Mouse (Mus musculus): ENCODE measurements around the gene Afm. TPM values are rescaled to one million over a fixed set of nuclear protein-coding genes. Genes with fewer than 3 reads are reported as not detected.

Afm gene
- polyA plus RNA-seq, 1 experiment, result not detected

Other genes starting within 250 kb of the Afm start
- gene Ankrd17, start 152.4 kb upstream of the Afm start, polyA plus RNA-seq (2012; ENCODE audit: insufficient read depth, insufficient read length, missing spikeins), result 28.7 and 31.2 TPM in 2 replicates
- 0.88 and 1.6 TPM in 2 replicates for gene Gm9958, start 151.7 kb upstream of the Afm start, polyA plus RNA-seq (2012; ENCODE audit: insufficient read depth, insufficient read length, missing spikeins)
- 5.0 and 25.8 TPM in 2 replicates for gene Alb, start 58.0 kb upstream of the Afm start, polyA plus RNA-seq (2012; ENCODE audit: insufficient read depth, insufficient read length, missing spikeins)
- gene Afp, start 28.2 kb upstream of the Afm start, polyA plus RNA-seq (2012; ENCODE audit: insufficient read depth, insufficient read length, missing spikeins), result not detected in 2 replicates
- not detected in 2 replicates for gene 5830473C10Rik, start 42.2 kb downstream of the Afm start, polyA plus RNA-seq (2012; ENCODE audit: insufficient read depth, insufficient read length, missing spikeins)
- gene Rassf6, start 121.7 kb downstream of the Afm start, polyA plus RNA-seq (2012; ENCODE audit: insufficient read depth, insufficient read length, missing spikeins), result 14.0 and 17.0 TPM in 2 replicates
- gene Cxcl5, start 240.4 kb downstream of the Afm start, polyA plus RNA-seq (2012; ENCODE audit: insufficient read depth, insufficient read length, missing spikeins), result not detected in 2 replicates
- 1.6 and 7.1 TPM in 2 replicates for gene Ppbp, start 249.6 kb downstream of the Afm start, polyA plus RNA-seq (2012; ENCODE audit: insufficient read depth, insufficient read length, missing spikeins)